12 mouse cellular contexts compared by ENCODE assay signal in genomic region chr3:154297499-154297898, GRCm38 (mm10). TPM values are rescaled to one million over a fixed set of nuclear protein-coding genes. Genes with fewer than 3 reads are reported as not detected.
A peak's percentile ranks its signal among the peaks of the same experiment; 100 is the strongest.
DNase-seq lines count a peak whose midpoint lies in the region; ATAC-seq lines count a peak whose summit lies in the region.
"Had no signal": no experiment of that assay in that cellular context is flagged by ENCODE, and none has a peak within 500 bp of the region (broad histone marks: within the 10 kb centered on the region; RNA-seq: fewer than 3 reads in every experiment).

No protein-coding gene starts in this region.

- DNase-seq in heart, postnatal 10 days = peak; percentile 10 to 13
- no peak for DNase-seq in heart, postnatal 25 days (ENCODE audit: low spot score)
- DNase-seq in thymus, postnatal 4 days = peak; percentile 21
- no peak for DNase-seq in thymus, postnatal 14 days
- peak; percentile 52 to 62 for DNase-seq in layer of hippocampus, postnatal 14 days (ENCODE audit: low spot score in 2 of 2)
- DNase-seq in yolk sac, embryonic 10.5 days (ENCODE audit: low spot score) = no peak
- DNase-seq: gastrocnemius, adult 2 months had no signal

- peaks cover 7% of the 10 kb centered on the region for H3K27me3 ChIP-seq in heart, embryonic 12.5 days (replicated peaks)
- H3K27me3 ChIP-seq: CH12.LX; intestine, embryonic 15.5 days had no signal

- no peak for ATAC-seq in heart, embryonic 12.5 days (ENCODE audit: insufficient number of reproducible peaks, low FRiP score)
- ATAC-seq: intestine, embryonic 15.5 days had no signal

- H3K27ac ChIP-seq in heart, embryonic 12.5 days (ENCODE audit: poor library complexity, severe bottlenecking) = no peak overlapping the region
- H3K27ac ChIP-seq: gastrocnemius, adult 2 months; heart, embryonic 15.5 days; intestine, embryonic 15.5 days had no signal

- H3K4me1 ChIP-seq in heart, embryonic 12.5 days (replicated peaks) = no peaks in the 10 kb centered on the region
- H3K4me1 ChIP-seq: heart, embryonic 15.5 days; intestine, embryonic 15.5 days had no signal

- WGBS in heart, embryonic 12.5 days = 19% methylated on average over 6 of the region's 6 CpGs

- H3K9me3 ChIP-seq in heart, embryonic 12.5 days (replicated peaks) = no peaks in the 10 kb centered on the region
- H3K9me3 ChIP-seq: heart, embryonic 15.5 days; intestine, embryonic 15.5 days had no signal

- H3K36me3 ChIP-seq in heart, embryonic 12.5 days = no peaks in the 10 kb centered on the region
- H3K36me3 ChIP-seq: heart, embryonic 15.5 days; intestine, embryonic 15.5 days had no signal

- no peak overlapping the region for H3K4me3 ChIP-seq in heart, embryonic 12.5 days
- H3K4me3 ChIP-seq: gastrocnemius, adult 2 months; heart, embryonic 15.5 days; intestine, embryonic 15.5 days had no signal

- no peak overlapping the region for H3K9ac ChIP-seq in heart, embryonic 12.5 days
- H3K9ac ChIP-seq: heart, embryonic 15.5 days; intestine, embryonic 15.5 days had no signal

- no peak overlapping the region for H3K4me2 ChIP-seq in heart, embryonic 12.5 days
- H3K4me2 ChIP-seq: heart, embryonic 15.5 days; intestine, embryonic 15.5 days had no signal

- intact Hi-C loops in heart, postnatal 10 days (cut with DNase I) = no loop called here
- intact Hi-C loops in heart, postnatal 25 days (cut with DNase I) = no loop called here

RNA-seq across cellular contexts. Expression of gene Lhx8, which starts 33.0 kb away (rescaled TPM):
- under 1 TPM in 1 of 2 experiments, not detected in 1; 0.48 TPM for total RNA-seq in heart, postnatal 10 days (2021)
- not detected for total RNA-seq in heart, postnatal 25 days (2021)
- total RNA-seq in layer of hippocampus, postnatal 14 days (2021) = not detected
- polyA plus RNA-seq in heart, embryonic 12.5 days (2016; fragmentation: Nextera tagmentation; extraction: Ambion mirVana) = 0.17 TPM in 1 of 2 replicates, not detected in the other
- total RNA-seq: CH12.LX; layer of hippocampus, postnatal 25 days had no signal

Comparison
In these comparisons a context has a peak if more than half of its experiments do, and no peak if none do; other contexts are left out.
1. DNase-seq: peak in heart, postnatal 10 days (2 of 2), thymus, postnatal 4 days (single experiment) and layer of hippocampus, postnatal 14 days (2 of 2); none in heart, postnatal 25 days (single experiment), thymus, postnatal 14 days (single experiment) and yolk sac, embryonic 10.5 days (single experiment).